Mouse (Mus musculus) heart, postnatal 36 days (tissue): Measurements from ENCODE around the gene Cacna1h. TPM values are rescaled to one million over a fixed set of nuclear protein-coding genes. Genes with fewer than 3 reads are reported as not detected.

ENCODE experiments used
- DNase-seq, 2 experiments: peaks; one replicate each; pipeline ENCODE4 v3.0.0; 2021 to 2022
- intact Hi-C: fragments of 180-260 bp; cut with DNase I; formaldehyde crosslinking; loops from one replicate; pipeline ENCODE4 v1.15.1; 2025
- total RNA-seq, 2 experiments: library from RNA; stranded (reverse); gene quantifications; 2 replicates each; pipeline ENCODE4 v1.2.3; 2021

Cacna1h gene
- total RNA-seq: 1 to 10 TPM; 5.4 to 6.5 TPM

DNA sequence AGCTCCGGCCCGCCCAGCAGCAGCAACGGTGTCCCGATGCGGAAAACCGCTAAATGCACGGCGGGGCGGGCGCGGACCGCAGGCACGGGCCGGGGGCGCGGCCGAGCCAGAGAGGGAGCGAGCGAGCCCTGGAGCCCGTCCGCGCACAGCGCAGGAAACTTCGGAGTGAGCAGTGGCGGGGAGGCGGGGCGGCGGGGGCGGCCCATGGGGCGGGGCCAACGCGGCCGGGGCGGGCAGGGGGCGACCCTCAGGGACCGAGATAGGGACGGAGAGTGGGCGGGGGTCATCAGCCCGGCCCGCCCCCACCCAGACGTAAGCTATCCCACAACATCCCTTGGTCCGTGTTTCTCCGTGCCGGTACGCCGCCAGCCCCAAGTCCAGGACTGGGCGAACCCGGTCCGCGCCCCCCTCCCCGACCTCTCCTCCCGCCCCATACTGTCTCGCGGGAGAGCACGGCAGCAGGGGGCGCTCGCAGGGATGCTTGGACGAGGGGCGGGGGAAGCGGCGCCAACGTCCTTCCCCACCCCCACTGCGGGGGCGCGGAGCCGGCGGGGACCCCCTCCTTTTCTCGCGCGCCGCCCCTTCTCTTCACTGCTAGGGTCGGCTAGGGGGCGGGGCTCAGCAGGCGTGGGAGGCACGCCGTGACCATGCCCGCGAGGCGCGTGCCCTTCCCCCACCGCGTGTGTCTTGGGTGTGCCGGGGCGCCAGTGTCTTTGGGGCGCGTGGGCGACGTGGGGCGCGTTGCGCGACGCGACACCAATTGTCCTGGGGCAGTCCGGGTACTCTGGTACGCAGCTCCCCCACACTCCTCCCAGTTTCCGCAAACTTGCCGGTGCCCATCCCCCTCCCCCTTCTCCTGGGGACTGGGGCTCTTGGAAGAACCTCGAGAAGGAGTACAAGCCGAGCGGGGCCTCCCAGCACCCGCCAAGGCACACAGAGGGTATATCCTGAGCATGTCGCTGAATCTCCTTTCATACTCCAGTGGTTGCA, at the start of gene Cacna1h:
Cacna1h (minus strand) TSS at position 167 of the 990 bp plus-strand sequence.
- peak; percentile 45 to 51 for DNase-seq
- intact Hi-C loops: loop anchor here (2.0 kb wide), 1 partner anchor 25 kb away; no protein-coding TSS in a partner anchor

DNA sequence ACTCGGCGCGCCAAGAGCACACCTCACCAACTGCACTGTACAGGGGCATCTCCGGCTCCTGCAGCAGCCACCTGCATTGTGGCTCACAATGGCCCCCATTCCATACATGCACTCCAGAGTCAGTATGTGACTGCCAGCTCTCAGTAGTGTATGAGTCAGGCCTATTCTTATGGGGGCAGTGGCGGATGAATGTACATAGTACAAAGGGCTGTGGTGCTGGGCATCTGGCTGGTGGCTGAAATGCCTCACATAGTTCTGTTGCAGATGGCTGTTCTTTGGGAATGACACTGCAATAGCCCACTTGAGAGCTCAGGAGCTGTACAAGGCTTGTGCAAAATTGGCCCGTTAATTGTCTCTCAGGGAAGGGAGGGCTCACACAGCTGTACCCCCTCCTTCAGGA, 48.5 kb upstream of the Cacna1h start:
- no peak for DNase-seq
- intact Hi-C loops: no loop called here

DNA sequence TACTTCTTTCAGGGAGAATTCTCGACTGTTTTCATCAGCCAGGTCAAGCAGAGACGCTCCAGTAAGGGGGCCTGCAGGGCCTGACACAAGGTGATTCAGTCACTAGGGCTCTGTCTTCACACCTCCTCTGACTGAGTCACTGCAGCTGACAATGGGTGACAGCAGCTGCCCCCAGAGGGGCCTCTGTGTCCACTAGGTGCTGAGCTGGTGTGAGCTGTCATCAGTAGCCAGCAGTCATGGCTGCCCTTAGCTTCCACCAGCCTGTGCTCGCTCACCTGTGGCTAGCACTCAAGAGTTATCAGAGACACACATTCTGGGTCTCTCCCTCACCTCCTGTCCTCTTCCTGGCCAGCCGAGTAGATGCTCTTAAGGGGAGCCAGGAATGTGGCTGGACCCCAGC, 47.2 kb upstream of the Cacna1h start:
- no peak for DNase-seq
- intact Hi-C loops: no loop called here

DNA sequence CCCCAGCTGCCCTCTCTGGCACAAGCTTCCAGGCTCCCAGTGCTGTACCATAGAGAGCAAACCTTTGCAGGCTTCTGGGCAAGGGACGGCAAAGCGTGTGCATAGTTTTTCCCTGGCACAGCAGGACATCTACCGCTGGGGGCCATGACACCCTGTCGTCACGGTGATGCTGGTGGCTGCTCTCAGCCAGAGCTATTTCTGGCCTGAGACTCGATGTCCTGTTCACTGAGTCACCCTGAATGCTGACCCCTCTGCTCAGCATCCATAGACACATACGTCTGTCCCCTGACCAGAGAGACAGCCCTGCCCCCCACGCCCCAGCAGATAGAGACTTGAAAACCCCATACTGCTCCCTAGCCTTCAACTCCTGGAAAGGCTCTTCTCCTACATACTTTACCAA, 46.6 kb upstream of the Cacna1h start:
- no peak for DNase-seq
- intact Hi-C loops: no loop called here

DNA sequence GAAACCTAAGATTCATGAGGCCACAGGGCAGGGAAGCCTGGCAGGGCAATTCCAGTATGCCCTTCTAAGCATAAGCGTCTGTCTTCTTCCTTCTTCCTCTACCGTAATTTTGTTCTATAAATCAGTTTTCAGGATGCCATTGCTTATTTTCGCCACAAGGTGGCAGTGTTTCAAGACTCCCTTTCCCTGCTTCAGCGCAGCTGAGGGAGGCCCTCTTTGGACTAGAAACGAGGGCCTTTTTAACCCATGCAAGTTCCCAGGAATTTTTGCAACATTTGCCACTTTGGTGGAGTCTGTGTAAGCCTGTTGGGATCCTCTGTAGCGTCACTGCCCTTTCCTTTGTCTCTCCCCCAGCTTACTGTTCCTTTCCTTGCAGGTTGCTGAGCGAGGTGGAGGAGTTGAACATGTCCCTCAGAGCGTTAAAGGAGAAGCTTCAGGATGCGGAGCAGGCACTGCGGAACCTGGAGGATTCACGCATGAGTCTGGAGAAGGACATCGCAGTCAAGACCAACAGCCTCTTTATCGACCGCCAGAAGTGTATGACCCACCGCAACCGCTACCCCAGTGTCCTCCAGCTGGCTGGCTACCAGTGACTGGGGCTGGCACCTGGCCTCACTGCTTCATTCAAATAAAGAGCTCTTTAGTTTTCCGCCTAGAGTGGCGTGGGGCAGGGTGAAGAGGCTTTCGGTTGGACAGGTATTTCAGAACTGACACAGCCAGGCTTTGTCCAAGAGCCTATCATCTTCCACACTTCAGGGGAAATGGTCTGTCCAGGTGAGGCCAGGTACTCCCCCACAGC, 42.6 kb upstream of the Cacna1h start:
- DNase-seq: peak; percentile 42 to 55
- intact Hi-C loops: loop anchor here (1.0 to 5.0 kb wide), 4 partner anchors 31 to 326 kb away; no protein-coding TSS in a partner anchor

DNA sequence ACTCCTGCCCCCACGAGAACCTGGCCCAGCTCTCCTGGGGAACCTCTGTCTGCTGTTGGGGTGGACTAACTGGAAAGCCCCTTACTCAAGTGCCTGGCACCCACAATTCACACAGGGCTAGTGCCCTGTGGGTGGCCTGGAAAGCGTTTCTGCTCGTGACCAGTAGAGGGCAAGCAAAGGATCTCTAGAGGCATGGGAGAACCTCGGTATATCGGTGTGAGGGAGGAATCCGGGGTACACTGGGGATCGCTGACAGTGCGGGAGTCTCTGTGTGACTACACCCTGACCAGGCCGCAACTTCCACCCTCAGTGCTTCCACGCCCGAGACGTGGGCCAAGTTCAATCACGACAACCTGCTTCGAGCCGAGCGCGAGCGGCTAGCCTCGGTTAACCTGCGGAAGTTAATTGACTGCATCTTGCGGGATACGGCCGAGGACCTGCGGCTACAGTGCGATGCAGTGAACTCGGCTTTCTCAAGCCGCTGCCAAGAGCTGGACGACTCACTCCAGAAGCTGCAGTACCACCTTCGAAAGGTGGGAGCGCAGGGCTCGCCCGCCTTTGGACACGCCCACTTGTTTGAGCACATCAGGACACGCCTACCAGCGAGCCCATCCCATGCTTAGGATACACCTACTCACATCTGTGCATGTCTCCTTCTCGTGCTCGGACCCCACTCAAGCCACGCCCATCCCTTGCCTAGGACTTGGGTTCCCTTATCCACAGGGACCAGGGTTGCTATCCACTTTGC, 40.9 kb upstream of the Cacna1h start:
- intact Hi-C loops: loop anchor here (5.0 kb wide), 2 partner anchors 123 to 328 kb away; no protein-coding TSS in a partner anchor

DNA sequence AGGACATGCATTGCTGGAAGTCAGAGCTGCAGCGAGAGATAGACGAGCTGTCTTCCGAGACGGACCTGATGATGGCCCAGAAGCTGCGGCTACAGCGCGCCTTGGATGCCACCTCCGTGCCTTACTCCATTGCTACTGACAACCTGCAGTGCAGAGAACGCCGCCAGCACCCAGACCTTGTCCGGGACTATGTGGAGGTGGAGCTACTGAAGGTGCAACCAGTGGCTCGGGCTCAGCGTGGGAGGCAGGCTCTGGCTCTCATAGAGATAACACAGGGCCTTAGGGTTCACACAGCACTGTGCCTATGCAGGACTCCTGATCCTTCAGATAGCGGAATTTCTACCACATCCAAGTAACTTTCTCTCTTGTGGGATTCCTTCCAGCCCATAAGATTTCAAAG, 38.5 kb upstream of the Cacna1h start:
- DNase-seq: no peak
- intact Hi-C loops: no loop called here

More for the DNA sequence above, 40.9 kb upstream of the Cacna1h start:
- DNase-seq: peak; percentile 40 to 49

DNA sequence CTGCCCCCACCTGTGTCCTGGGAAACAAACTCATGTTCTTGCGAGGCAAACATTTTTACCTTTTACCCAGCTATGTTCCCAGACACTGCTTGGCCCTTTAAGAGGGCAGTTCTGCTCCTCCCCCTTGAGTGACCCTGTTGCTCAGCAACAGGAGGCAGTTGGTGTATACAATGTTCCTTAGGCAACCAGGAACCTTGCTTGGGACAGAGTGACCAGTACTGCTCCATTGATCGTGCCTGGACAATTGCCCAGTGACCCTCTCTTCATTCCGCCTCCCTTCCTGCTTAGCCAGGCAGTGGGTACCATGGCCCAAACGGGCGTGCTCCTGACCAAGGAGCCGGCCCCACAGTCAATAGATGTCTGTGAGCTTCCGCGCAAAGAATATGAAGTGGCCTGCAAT, 37.8 kb upstream of the Cacna1h start:
- intact Hi-C loops: no loop called here
- no peak for DNase-seq

DNA sequence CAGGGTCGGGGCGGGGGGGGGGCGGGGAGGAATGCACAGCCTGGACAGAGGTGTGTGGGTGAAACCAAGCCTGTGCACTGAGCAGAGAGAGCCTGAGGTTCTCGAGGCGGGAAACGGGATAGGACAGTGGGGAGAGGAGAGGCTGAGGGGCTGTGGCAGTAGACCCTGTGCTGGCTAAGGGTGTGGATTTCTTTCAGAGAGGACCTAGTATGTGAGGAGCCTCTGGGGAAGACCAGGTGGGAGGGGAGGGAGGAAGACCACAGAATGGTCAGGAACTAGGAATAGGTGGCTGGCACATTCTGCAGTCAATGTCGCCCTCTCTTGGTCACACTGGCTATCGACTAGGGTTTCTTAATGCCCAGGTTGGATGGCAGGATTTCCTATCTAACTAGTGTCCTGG, 36.2 kb upstream of the Cacna1h start:
- DNase-seq: peak; percentile 59 to 68
- intact Hi-C loops: loop anchor here (1.0 to 2.0 kb wide), 2 partner anchors 71 to 135 kb away; no protein-coding TSS in a partner anchor

DNA sequence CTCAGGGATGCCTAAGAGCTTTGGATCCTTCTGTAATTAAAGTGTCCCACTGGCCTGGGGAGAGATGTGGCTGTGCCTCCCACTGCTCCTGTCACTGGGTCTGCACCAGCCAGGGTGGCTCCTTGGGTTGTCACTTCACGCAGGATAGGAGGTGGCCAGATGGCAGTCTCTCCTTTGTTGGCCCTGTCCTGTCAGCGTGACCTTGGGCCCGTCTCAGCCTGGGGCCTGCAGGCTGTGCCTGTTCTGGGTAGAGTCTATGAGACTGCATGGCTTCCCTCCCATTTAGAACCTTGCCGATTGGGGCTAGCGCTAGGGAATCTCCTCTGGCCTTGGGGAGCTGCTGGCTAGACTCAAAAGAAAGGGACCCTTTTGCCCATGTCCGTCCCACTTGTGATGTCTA, 34.7 kb upstream of the Cacna1h start:
- intact Hi-C loops: loop anchor here (2.0 kb wide), 1 partner anchor 134 kb away; no protein-coding TSS in a partner anchor
- no peak for DNase-seq

DNA sequence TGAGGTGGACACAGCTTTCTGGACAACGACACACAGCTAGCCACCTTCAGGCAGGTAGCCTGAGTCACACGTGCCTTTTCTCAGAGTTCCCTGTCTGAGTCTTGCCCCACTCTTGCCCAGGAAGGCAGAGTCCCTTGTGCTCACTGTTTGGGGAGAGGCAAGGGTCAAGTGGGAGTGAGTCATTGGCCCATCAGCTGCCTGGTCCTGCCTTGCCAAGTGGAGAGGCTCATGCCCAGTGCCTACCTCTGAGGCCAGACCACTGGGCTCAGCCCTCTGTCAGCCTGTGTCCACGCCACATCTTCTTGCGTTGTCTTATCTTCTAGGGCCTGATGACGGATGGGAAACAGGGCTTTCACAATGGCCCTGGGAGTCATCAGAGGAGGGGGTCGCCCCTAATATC, 34.2 kb upstream of the Cacna1h start:
- intact Hi-C loops: loop anchor here (2.0 kb wide), 1 partner anchor 133 kb away; no protein-coding TSS in a partner anchor

DNA sequence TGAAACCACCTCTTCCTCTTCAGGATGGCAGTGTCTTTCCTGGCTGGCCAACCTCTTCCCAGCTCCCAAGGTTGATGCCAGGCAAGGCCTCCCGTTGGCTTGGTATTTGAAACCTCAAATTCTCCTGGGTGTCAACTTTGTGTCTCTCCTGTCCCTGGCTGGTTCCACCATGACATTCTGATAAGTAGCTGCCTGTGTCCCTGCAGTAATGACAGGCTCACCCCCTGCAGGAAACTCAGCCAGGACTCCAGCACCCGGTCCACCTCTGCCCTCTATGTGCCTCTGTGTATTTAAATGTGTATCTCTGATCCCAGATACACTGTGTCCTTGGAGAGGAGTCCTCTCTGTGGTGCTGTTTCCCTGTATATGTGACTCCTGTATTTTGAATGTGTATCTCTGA, 32.7 kb upstream of the Cacna1h start:
- intact Hi-C loops: no loop called here
- DNase-seq: no peak

More for the DNA sequence above, 34.2 kb upstream of the Cacna1h start:
- no peak for DNase-seq

DNA sequence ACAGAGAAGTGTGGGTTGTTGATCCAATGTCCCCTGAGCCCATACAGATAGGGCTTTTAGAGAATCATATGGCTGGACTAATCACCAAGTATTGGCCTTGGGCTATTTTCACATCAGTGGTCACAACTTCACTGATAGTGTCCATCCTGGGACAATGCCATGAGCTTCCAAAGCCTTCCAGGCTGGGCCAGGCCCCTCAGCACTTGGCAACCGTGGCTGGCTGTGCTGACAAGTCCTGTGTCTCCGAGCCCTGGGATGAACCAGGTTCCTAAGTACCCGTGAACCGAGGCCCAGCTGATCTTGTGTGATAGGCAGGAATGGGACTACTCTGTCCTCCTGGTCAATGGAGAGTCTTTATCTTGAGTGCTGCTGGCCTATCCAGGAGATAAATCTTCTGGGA, 30.5 kb upstream of the Cacna1h start:
- intact Hi-C loops: no loop called here
- DNase-seq: no peak

DNA sequence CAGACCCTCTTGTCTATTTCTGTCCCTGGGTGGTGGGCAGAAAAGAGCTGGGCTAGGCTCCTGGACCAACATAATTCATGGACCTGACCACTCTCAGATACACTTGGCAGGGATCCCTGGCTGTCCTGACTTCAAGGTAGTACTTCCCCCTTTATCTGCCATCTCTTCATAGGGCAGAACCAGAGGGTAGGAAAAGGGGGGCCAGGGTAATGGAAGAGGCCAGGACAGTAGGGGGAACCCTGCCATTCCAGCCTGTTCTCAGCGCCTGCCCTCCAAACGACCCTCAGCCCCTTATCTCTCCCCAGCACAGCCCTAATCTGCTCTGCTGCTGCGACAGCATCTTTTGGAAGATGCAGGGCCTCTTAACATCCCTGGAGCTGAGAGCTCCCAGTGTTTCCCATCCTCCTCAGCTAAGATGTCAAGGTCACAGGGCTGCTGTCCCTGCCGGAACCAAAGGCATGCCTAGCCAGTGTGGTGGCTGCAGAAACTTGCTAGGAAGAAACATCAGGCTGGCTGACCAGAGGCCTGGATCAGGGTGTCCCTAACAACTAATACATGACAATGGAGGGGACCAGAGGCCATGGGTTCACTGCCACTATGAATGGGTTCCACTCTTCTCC, 29.9 kb upstream of the Cacna1h start:
- DNase-seq: no peak
- intact Hi-C loops: no loop called here

DNA sequence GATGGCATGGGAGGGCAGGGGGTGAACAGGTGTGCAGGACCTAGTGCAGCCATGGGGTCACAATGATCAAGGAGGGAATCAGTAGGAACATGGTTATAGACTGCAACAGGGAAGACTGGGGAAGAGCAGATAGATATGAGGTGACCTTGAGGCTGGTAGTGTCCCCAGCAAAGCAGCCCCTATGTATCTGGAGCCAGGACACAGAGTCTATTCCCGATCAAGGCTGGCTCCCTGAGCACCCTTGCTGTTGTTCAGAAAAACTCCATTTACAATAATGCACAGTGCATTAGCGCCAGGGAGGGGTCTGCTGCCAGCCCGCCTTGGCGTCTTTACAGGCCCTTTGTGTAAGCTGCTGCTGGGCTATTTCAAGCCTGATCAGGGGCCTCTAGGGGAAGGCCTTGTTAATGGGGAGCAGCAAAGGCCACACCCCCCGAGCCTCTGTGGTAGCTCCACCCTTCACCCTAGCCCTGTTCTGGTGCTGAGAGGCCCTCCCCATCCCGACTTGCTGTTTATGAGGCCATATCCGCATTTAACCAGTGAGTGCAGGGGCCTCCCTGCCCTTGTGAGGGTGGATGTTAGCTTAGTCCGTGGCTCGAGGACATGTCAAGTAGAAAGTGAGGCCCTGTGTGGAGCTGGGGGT, 28.8 kb upstream of the Cacna1h start:
- intact Hi-C loops: no loop called here
- no peak for DNase-seq

DNA sequence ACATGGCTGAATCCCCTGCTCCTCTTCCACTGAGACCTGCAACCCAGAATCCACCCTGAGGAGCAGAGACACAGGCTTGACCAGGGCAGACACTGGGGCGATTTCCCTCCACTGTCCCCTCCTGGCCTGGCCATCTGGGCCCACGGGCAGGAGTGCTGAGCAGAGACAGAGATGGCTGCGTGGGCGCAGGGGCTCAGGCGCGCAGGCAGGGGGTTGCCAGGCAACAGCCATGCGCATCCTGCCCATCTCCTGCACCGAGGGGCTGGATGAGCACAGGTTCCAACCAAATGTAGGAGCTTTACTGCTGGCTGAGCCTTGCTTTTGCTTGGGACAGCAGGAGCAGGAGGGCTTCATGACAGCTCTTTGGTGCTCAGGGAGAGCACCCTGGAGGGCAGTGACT, 23.0 kb upstream of the Cacna1h start:
- intact Hi-C loops: no loop called here
- DNase-seq: no peak

DNA sequence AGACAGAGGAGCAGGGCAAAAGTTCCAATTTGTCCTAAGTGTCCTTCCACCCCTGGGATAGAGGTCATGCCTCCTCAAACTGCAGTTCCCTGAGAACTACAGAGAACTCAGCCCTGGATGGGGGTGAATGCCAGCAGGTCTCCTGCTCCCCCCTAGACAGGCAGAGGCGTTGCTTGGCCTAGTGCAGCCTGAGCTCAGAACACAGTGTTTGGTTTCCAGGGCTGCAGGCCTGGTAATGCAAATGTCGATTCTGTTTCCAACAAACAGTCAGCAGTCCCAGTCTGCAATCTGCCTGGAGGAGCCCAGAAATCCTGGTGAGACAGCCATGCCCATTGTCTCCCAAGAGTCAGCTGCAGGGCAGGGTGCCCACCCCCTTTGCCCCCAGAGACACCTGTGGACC, 20.7 kb upstream of the Cacna1h start, which contains the start of gene Tekt4:
Tekt4 (plus strand) TSS at position 344 of the 400 bp plus-strand sequence.
- no peak for DNase-seq
- intact Hi-C loops: no loop called here

DNA sequence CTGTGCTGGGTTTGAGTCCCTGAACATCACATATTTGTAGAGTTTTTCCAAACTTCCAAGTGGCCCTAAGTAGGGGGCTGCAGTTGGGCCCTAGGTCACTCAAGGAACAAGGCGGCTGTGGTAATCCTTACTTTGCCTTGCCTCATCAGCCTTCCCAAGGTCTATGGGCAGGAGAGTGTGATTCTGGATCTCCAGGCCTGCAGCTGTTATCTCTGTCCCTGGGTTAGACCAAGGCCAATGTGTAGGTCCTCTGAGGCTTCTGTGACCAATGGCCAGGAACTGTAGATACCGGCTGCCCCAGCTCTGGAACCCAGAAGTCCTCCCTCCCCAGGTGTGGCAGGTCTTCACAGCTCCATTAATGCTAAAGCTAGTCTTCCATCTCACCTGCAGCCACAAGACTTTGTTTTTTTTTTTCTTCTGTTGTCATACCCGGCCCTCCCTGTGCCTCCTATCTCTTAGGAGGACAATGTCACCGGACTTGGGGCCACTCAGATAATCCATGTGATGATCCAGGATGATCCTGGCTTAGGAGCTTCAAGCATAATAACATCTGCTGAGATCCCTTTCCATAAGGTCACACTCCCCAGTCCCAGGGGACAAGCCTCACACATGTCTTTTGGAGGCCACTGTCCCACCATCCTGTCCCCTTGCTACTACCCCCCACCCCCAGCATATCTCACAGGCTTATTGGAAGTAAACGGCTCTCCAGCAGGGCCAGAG, 18.8 kb upstream of the Cacna1h start:
- intact Hi-C loops: no loop called here
- no peak for DNase-seq

DNA sequence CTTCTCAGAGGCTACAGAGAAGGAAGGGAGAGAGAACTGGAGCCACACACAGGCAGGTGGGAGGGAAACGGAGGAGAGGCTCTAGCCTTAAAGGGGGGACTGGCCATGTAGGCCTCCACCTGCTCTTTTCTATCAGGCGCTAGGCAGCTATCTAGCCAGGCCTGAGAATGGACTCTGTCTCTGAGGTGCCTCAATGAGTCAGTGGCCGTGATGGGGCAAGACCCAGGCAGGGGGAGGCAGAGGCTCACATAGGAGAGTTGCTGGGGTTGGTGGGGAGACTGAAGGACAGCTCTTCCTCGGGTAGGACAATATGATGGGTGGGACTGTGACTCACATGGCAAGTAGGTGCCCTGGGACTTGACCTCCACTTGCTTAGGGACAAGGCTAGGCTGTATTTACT, 16.7 kb upstream of the Cacna1h start:
- intact Hi-C loops: no loop called here
- DNase-seq: no peak
